Mouse (Mus musculus): Measurements from ENCODE around the gene Zdhhc17.

Zdhhc17 gene

DNA sequence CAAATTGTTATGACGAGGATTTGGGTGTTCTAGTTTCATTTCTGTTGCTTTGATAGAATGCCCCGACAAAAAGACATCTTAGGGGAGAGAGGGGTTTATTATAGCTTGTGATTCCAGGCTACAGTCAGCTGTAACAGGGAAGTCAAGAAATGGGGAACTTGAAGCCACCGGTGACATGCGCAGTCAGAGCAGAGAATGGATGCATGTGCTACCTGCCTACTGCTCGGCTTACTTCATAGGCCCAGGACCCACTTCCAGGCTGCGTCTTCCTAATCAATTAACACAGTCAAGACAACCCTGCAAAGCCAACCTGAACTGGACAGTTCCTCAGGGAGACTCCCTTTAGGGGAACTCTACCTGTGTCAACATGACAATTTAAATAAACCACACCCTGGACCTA lies 5.7 kb downstream of the Zdhhc17 start:
- no peak for DNase-seq

- no peak for DNase-seq
Observed at GRCm38 (mm10) chr10:110999201-110999600, 10.7 kb downstream of the Zdhhc17 start.

- no peak for DNase-seq
Observed at GRCm38 (mm10) chr10:110997180-110997579, 12.8 kb downstream of the Zdhhc17 start.

- DNase-seq: no peak
Observed at GRCm38 (mm10) chr10:110994761-110995160, 15.2 kb downstream of the Zdhhc17 start.

DNA sequence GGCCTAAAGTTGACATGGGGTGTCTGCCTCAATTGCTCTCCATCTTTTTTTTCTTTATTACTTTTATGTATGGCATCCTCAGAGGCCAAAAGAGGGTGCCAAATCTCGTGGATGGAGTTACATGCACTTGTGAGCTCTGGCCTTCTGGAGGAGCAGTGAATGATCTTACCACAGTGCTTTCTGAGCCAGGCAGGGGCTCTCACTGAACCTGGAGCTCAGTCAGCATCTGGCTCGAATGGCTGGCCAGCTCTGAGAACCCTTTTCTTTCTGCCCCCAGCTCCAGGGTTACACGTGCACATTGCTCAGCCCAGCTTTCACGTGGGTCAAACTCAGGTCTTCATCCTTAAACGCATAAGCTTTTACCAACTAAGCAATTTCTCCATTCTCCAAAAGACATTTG lies 16.7 kb downstream of the Zdhhc17 start:
- DNase-seq: no peak

DNA sequence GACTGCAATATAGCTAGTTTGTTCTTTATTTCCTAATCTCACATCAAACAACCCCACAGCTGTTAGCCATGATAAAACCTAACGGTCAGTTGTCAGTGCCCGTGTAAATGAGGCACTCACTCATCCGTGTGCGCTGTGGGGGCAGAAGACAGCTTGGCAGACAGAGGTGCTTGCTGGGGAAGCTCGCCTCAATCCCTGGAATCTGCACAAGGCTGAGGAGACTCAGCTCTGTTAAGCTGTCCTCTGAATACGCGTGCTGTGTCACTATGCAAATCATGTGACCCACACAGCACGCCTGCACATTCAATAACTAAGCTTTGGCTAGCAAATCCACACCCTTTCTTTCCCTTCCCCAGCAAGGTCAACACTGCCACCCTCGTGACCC lies 17.9 kb downstream of the Zdhhc17 start:
- no peak for DNase-seq

- no peak for DNase-seq
Observed at GRCm38 (mm10) chr10:110991307-110992046, 18.5 kb downstream of the Zdhhc17 start.

DNA sequence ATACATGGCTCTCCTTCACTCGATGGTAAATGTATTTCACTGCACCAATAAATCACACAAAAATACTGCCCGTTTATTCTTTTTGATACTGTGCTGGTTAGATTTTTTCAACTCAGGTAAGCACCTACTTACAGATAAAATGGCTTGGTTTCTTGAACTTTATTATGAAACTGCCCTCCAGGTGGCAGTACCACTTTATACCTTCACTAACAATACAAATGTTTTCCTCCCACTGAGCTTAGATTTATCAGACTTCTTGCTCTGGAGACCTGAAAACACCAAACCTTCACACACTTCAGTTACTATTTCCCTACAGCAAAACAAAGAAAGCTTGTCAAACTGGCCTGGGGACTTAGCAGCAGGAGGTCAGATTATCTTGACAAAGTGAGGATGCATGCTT lies 20.2 kb downstream of the Zdhhc17 start:
- peak; percentile 37 for DNase-seq

DNA sequence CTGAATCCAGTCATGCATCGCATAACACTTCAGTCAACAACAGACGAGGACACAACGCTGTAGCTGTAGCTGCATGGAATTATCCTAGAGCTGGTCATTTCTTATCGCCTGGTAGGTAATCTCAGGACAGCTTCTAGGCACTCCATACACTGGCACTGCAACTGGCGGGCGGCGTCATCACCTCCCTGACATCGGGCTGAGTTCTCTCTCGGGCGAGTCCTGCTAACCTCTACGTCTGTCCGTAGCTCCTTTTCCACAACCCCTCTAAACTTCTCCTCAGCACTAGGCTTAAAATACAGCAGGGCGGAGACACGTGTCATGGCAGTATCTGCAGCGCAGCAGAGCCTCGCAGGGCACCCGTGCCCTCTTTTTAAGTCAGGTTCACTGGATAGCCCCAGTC lies 23.3 kb downstream of the Zdhhc17 start:
- DNase-seq: no peak

DNA sequence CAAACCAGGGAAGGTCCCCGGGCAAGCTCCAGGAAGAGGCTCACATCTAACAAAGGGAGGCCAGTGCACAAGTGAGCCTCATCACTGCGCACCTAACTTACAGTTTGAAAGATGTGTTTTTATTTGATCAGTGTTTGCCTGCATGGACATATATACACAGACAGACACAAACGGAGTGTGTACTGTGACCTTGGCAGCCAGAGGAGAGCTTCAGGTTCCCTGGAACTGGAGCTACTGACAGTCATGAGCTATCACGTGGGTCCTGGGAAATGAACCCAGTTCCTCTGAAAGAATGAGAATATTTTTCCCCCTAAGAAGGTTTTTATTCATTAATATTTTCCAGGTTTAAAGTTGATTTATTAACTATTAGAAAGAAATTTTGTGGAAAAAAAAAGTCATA lies 27.2 kb downstream of the Zdhhc17 start:
- DNase-seq: no peak

- DNase-seq: no peak
Observed at GRCm38 (mm10) chr10:110980441-110980840, 29.5 kb downstream of the Zdhhc17 start.

DNA sequence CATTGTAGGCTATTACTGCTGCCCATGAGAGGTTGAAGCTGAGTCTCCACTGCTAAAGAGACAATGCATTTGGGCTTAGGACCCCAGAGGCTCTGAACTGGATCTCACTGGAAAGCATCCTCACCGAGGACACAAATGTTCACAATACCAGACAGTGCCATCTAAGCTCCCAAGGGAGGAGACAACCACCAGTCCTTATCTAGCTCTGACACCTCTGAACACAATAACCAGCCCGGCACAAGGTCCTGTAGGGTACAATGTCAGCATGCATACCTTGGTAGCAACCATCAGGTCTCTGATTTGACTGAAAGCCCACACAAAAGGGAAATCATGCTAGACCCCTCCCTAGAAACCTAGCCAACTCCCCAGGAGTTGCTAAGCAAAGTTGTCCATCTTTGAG lies 30.5 kb downstream of the Zdhhc17 start:
- no peak for DNase-seq

DNA sequence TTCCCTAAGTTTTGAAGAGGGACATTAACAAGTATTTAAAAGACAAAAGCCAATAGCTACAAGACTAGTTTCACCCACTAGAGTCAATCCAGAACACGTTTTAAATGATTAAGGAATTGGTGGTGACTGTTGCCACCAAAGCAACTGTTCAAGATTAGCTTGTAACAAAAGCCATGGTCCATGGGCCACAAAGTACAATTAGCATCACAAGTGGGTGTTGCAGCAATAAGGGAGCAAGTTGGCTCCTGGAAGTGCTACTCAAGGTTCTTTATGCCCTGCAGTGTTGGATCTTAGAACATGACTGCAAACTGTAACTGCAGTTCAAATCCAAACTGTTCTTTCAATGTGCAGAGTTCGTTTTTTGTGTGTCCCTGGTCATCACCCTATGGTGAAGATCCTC lies 32.6 kb downstream of the Zdhhc17 start:
- DNase-seq: no peak

GRCm38 (mm10) chr10:110976046-110976445 lies 33.9 kb downstream of the Zdhhc17 start:
- peak; percentile 50 for DNase-seq

- DNase-seq: no peak
Observed at GRCm38 (mm10) chr10:110974885-110975284, 35.1 kb downstream of the Zdhhc17 start.

- DNase-seq: peak; percentile 49
Observed at GRCm38 (mm10) chr10:110974463-110974862, 35.5 kb downstream of the Zdhhc17 start.

- no peak for DNase-seq
Observed at GRCm38 (mm10) chr10:110971998-110972397, 37.9 kb downstream of the Zdhhc17 start.

DNA sequence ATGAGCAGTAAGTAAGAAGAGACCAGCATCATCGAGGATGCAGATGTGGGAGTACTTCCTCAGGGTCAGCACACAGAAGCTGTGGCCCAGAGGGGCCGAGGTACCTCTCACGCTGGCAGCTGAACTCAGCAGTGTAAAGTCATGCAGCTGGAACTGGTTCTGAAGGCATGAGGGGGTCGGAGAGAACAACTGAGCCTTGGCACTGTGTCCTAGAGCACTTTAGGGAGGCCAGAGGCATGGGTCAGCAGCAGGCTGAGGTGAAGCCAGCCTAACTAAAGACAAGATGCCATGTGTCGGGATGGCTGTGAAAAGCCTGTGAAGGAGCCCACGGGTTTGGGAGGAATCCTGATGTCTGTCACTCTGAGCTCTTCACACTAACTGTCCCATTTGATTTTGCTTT lies 38.5 kb downstream of the Zdhhc17 start:
- DNase-seq: no peak

DNA sequence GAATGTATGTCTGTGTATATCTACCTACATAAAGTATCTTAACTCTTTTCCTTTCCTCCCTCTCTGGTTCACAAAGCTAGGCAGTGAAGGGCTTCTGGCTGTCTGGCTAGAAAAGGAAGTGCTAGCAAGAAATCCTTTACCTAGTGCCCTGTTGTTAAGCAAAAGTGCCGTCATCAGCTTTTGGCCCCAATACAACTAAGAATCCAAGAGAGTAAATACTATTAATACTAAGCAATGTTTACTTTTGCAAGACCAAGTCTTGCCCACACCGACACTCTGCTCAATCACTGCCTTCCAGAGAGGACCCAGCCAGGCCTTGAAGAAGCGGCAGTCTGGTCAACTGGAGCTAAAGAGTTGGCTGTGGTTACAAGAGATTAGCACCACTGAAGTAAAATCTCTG lies 38.9 kb downstream of the Zdhhc17 start:
- no peak for DNase-seq

DNA sequence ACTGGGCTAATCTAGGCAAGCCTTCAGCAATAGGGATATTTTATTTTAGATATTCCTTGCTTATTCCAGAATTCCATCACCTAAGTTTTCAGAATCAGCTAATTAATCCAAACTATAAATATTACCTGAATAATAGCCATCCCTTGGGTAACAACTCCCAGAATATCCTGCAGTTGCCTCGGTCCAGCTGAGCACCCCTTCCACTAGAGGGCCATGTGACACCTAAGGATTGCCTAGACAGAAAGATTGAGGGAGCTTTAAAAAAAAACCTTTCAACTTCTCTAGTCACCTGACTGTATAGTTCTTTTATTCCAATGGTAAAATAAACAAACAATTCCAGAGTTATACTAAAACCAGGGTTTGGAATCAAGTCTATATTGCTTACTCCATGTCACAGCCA lies 47.8 kb downstream of the Zdhhc17 start:
- DNase-seq: no peak

DNA sequence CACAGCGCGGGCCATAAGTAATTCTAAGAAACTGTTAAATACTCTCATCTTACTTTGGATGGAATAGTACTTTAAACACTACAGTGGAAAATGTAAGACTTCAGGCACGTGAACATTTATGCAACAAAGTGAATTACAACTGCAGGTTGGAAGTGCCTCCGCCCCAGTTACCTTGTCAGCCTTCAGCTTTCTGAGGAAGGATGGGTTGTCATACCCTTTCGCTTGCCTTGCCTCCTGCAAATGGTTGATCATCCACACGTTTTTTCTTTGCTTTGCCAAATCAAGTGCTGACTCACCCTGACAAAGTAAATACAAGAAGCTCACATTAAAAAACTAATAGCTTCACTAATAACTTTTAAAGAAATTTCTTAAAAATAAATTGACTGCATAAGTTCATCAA lies 49.1 kb downstream of the Zdhhc17 start:
- no peak for DNase-seq

- DNase-seq: no peak
Observed at GRCm38 (mm10) chr10:110959781-110960180, 50.2 kb downstream of the Zdhhc17 start.

GRCm38 (mm10) chr10:110958879-110959278 lies 51.1 kb downstream of the Zdhhc17 start:
- no peak for DNase-seq

GRCm38 (mm10) chr10:110952937-110953451 lies 56.9 kb downstream of the Zdhhc17 start:
- DNase-seq: no peak

- no peak for DNase-seq
Observed at GRCm38 (mm10) chr10:110952271-110952670, 57.7 kb downstream of the Zdhhc17 start.
